Mouse (Mus musculus) thymus, adult 2 months (tissue): ENCODE data around the gene Mfap5.

ENCODE experiments used
- CTCF ChIP-seq: fragments of 200-500 bp; IDR thresholded peaks from 2 replicates; pipeline ENCODE4 v1.5.1; 2012; ENCODE audit warnings: mild to moderate bottlenecking, control low read depth, low read length, moderate library complexity, borderline replicate concordance; ENCODE audit not compliant: control insufficient read depth, poor library complexity, insufficient read depth; ENCODE audit errors: extremely low read depth
- POLR2A ChIP-seq: fragments of 200-500 bp; IDR thresholded peaks from 2 replicates; pipeline ENCODE4 v1.6.1; 2012; ENCODE audit warnings: mild to moderate bottlenecking, low read length, control low read depth, moderate library complexity; ENCODE audit not compliant: control insufficient read depth, poor library complexity, insufficient read depth; ENCODE audit errors: extremely low read depth

- TF ChIP-seq CTCF (no peak), POLR2A (no peak)
Observed at GRCm38 (mm10) chr6:122570695-122571616, 65.3 kb downstream of the Mfap5 start.
